Mouse (Mus musculus): ENCODE results near the gene Olfr1509. TPM values are rescaled to one million over a fixed set of nuclear protein-coding genes. Genes with fewer than 3 reads are reported as not detected.
"Not testable (repeated sequence)": the region's sequence is repeated elsewhere in the genome, so short reads cannot be mapped to it uniquely, and the experiment has no call there.

Olfr1509 gene
- total RNA-seq (2014; rRNA removed; ENCODE audit: low replicate concordance) = not detected in 2 replicates
- polyA plus RNA-seq (2015; fragmentation: Nextera tagmentation; extraction: Ambion mirVana) = not detected in 2 replicates

GRCm38 (mm10) chr14:52442690-52443089 lies at the start of gene Olfr1509:
TSS of gene Olfr1509 (plus strand) at chr14:52442990.
- Histone ChIP-seq H3K27ac (ENCODE audit: low read depth) (no peak within 1 kb of the TSS), H3K4me1 (ENCODE audit: control insufficient read depth, insufficient read depth) (no peaks in the 10 kb centered on the region), H3K4me2 (ENCODE audit: low read depth, low read length) (no peak within 1 kb of the TSS), H3K36me3 (replicated peaks; ENCODE audit: control insufficient read depth, insufficient read depth, low read length) (no peaks in the 10 kb centered on the region), H3K4me3 (ENCODE audit: low read depth, low read length) (no peak within 1 kb of the TSS), H3K9me3 (replicated peaks; ENCODE audit: control insufficient read depth, low read length) (no peaks in the 10 kb centered on the region), H3K9ac (replicated peaks; ENCODE audit: low read depth, low read length) (no peak within 1 kb of the TSS), H3K27me3 (ENCODE audit: control insufficient read depth, insufficient read depth, low read length) (no peaks in the 10 kb centered on the region)
- no peak for ATAC-seq (ENCODE audit: insufficient read depth, low read depth)
- no peak for DNase-seq (ENCODE audit: low spot score)
- TF ChIP-seq CTCF (IDR thresholded peaks at IDR 0.05; ENCODE audit: low read depth) = no peak
- TF ChIP-seq EP300 (IDR thresholded peaks at IDR 0.05; ENCODE audit: low read depth) = no peak

DNA sequence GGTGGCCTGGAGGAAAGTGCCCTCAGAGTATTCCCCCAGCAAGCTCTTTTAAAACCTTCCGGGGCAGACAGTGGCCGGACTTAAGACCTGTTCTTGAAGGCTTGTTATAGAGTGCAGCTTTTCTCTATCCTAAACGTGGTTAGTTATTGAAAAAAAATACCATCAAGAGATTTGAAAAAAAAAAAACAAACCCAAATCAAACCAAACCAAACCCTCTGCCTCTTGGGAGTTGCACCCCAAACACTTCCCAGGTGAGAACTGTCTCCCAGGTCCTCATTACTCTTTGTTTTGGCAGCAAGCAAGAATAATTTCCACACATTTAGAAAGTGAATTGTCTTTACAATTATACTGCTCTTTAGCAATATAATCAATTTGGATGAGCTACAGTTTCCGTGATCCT lies 45.5 kb upstream of the Olfr1509 start, which contains the start of gene Olfr1511:
TSS of gene Olfr1511 (minus strand) at position 101 of the 400 bp plus-strand sequence.
- 66% methylated on average over 4 of the region's 4 CpGs for WGBS
- no peak within 1 kb of the TSS for H3K27ac ChIP-seq (ENCODE audit: low read depth)

DNA sequence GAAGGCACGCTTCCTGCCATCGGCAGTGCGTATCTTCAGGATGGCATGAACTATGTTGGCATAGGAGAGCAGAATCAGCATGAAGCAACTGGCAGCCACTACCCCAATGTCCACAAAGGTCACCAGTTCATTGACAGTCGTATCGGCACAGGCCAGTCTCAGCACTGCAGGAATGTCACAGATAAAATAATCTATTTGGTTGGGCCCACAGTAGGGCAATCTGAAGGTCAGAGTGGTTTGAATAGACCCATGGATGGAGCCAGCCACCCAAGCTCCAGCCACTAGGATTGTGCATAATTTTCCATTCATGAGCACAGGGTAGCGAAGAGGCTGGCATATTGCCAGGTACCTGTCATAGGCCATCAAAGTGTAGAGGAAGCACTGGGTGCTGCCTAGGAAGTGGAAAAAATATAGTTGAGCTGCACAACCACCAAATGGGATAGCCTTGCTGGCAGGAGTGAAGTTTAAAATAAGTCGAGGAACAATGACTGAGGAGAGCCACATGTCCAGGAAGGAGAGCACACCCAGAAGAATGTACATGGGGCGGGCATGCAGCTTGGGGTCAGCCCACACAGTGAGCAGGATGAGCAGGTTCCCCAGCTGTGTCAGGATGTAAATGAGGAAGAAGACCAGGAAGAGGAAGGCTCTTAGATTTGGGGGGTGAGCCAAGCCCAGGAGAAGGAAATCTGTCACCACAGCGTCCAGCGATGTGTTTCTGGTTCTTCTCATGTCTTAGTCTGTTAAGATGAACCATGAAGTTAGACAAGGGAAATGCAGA lies 32.5 kb upstream of the Olfr1509 start:
- H3K9ac ChIP-seq (replicated peaks; ENCODE audit: low read depth, low read length); H3K4me2 ChIP-seq (ENCODE audit: low read depth, low read length); DNase-seq (ENCODE audit: low spot score); H3K4me1 ChIP-seq (ENCODE audit: control insufficient read depth, insufficient read depth); H3K27me3 ChIP-seq (ENCODE audit: control insufficient read depth, insufficient read depth, low read length); H3K27ac ChIP-seq (ENCODE audit: low read depth); H3K36me3 ChIP-seq (replicated peaks; ENCODE audit: control insufficient read depth, insufficient read depth, low read length); H3K4me3 ChIP-seq (ENCODE audit: low read depth, low read length); H3K9me3 ChIP-seq (replicated peaks; ENCODE audit: control insufficient read depth, low read length): not testable (repeated sequence)
- WGBS = 39% methylated on average over 7 of the region's 10 CpGs
- peak; percentile 30 for ATAC-seq (ENCODE audit: insufficient read depth, low read depth)

More for the DNA sequence above, 45.5 kb upstream of the Olfr1509 start, which contains the start of gene Olfr1511:
- Histone ChIP-seq H3K36me3 (replicated peaks; ENCODE audit: control insufficient read depth, insufficient read depth, low read length) (no peaks in the 10 kb centered on the region), H3K27me3 (ENCODE audit: control insufficient read depth, insufficient read depth, low read length) (no peaks in the 10 kb centered on the region), H3K4me2 (ENCODE audit: low read depth, low read length) (no peak within 1 kb of the TSS), H3K9me3 (replicated peaks; ENCODE audit: control insufficient read depth, low read length) (no peaks in the 10 kb centered on the region), H3K4me3 (ENCODE audit: low read depth, low read length) (no peak within 1 kb of the TSS), H3K4me1 (ENCODE audit: control insufficient read depth, insufficient read depth) (no peaks in the 10 kb centered on the region), H3K9ac (replicated peaks; ENCODE audit: low read depth, low read length) (no peak within 1 kb of the TSS)
- DNase-seq (ENCODE audit: low spot score) (no peak), ATAC-seq (ENCODE audit: insufficient read depth, low read depth) (no peak)
- no peak for TF ChIP-seq CTCF (IDR thresholded peaks at IDR 0.05; ENCODE audit: low read depth)
- TF ChIP-seq EP300 (IDR thresholded peaks at IDR 0.05; ENCODE audit: low read depth) = no peak

DNA sequence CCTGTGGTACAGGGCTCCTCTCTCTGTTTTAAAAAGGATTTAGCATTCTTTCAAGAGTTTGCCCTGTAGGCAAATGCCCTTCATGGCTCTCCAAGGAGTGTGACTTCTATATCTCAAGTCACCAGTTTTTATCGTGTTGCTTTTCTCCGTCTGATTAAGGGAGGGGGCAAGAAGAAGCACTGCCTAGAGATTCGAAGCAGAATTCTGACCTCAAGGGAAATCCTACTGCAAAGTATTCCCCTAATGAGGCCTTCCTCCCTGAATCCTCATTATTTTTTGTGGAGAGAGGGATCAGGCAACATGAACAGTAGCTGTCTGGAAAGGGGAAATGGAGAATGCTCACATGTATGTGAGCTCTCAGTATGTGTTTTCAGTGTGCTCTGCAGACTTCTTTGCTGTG lies 28.5 kb upstream of the Olfr1509 start, which contains the start of gene Olfr1510:
TSS of gene Olfr1510 (minus strand) at position 101 of the 400 bp plus-strand sequence.
- no peak for DNase-seq (ENCODE audit: low spot score)
- Histone ChIP-seq H3K36me3 (replicated peaks; ENCODE audit: control insufficient read depth, insufficient read depth, low read length) (no peaks in the 10 kb centered on the region), H3K4me2 (ENCODE audit: low read depth, low read length) (no peak within 1 kb of the TSS), H3K4me3 (ENCODE audit: low read depth, low read length) (no peak within 1 kb of the TSS), H3K27ac (ENCODE audit: low read depth) (no peak within 1 kb of the TSS), H3K9ac (replicated peaks; ENCODE audit: low read depth, low read length) (no peak within 1 kb of the TSS), H3K27me3 (ENCODE audit: control insufficient read depth, insufficient read depth, low read length) (no peaks in the 10 kb centered on the region), H3K4me1 (ENCODE audit: control insufficient read depth, insufficient read depth) (no peaks in the 10 kb centered on the region), H3K9me3 (replicated peaks; ENCODE audit: control insufficient read depth, low read length) (no peaks in the 10 kb centered on the region)
- TF ChIP-seq CTCF (IDR thresholded peaks at IDR 0.05; ENCODE audit: low read depth) (no peak), EP300 (IDR thresholded peaks at IDR 0.05; ENCODE audit: low read depth) (no peak)
- ATAC-seq (ENCODE audit: insufficient read depth, low read depth) = no peak
- WGBS = 80% methylated on average over 3 of the region's 3 CpGs

DNA sequence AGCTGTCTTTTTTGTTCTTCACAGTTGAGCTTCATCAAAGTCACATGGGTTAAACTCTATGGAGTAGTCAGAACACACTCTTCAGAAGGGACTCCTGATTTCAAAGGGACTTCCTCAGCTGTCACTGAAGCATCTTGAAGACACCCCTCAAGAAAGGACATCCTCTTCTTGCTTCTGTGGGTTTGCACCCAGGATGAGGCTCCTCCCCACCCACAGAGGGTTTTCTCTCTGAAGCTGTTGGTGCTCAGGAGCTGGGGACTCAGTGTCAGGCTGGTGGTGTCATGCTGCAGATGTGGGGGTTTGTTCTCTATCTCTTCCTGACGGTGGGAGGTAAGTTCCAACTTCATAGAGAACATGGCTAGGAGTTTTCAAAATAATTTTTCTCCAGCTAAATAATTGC lies 15.1 kb upstream of the Olfr1509 start:
- no peaks in the 10 kb centered on the region for H3K9me3 ChIP-seq (replicated peaks; ENCODE audit: control insufficient read depth, low read length)
- no peak for ATAC-seq (ENCODE audit: insufficient read depth, low read depth)
- no peaks in the 10 kb centered on the region for H3K36me3 ChIP-seq (replicated peaks; ENCODE audit: control insufficient read depth, insufficient read depth, low read length)
- no peak overlapping the region for H3K4me3 ChIP-seq (ENCODE audit: low read depth, low read length)
- DNase-seq (ENCODE audit: low spot score) = no peak
- TF ChIP-seq CTCF (IDR thresholded peaks at IDR 0.05; ENCODE audit: low read depth) (no peak), EP300 (IDR thresholded peaks at IDR 0.05; ENCODE audit: low read depth) (no peak)
- WGBS = 66% methylated on average over 1 of the region's 1 CpGs
- no peak overlapping the region for H3K4me2 ChIP-seq (ENCODE audit: low read depth, low read length)
- no peak overlapping the region for H3K9ac ChIP-seq (replicated peaks; ENCODE audit: low read depth, low read length)
- H3K27ac ChIP-seq (ENCODE audit: low read depth) = no peak overlapping the region
- no peaks in the 10 kb centered on the region for H3K27me3 ChIP-seq (ENCODE audit: control insufficient read depth, insufficient read depth, low read length)
- no peaks in the 10 kb centered on the region for H3K4me1 ChIP-seq (ENCODE audit: control insufficient read depth, insufficient read depth)
